Mouse (Mus musculus): Measurements from ENCODE around the gene Tmem150c. TPM values are rescaled to one million over a fixed set of nuclear protein-coding genes. Genes with fewer than 3 reads are reported as not detected.

Tmem150c gene
- polyA plus RNA-seq, 1 experiment from 2014 or later, result 2.3 TPM

DNA sequence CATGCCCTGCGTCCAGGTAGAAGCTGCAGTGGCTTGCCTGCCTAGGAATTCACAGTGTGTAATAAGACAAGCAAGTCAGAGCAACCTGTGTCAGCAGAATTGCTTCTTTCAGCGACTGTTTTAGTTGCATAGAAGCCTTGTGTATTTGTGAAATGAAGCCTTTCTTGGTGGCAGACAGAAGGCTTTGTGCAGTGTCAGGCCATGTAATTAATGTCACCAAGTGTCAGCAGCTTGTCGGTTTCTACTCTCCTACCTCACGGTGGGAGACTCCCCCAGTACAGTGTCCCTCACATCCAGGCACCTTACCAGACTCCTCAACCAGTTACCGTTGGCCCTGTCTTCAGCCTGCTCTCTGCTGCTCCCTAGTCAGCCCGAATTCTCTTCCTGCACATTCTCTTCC lies 100.3 kb downstream of the Tmem150c start:
- H3K27ac ChIP-seq, result no peak overlapping the region
- no peak for ATAC-seq
- 68% methylated on average over 6 of the region's 6 CpGs for WGBS
- H3K4me2 ChIP-seq (replicated peaks), result no peak overlapping the region
- peaks cover 24% of the 10 kb centered on the region for H3K36me3 ChIP-seq
- no peak overlapping the region for H3K9ac ChIP-seq
- H3K4me1 ChIP-seq (replicated peaks), result peaks cover 10% of the 10 kb centered on the region
- no peak overlapping the region for H3K4me3 ChIP-seq (replicated peaks)
- H3K9me3 ChIP-seq, result no peaks in the 10 kb centered on the region
- no peaks in the 10 kb centered on the region for H3K27me3 ChIP-seq (replicated peaks)

DNA sequence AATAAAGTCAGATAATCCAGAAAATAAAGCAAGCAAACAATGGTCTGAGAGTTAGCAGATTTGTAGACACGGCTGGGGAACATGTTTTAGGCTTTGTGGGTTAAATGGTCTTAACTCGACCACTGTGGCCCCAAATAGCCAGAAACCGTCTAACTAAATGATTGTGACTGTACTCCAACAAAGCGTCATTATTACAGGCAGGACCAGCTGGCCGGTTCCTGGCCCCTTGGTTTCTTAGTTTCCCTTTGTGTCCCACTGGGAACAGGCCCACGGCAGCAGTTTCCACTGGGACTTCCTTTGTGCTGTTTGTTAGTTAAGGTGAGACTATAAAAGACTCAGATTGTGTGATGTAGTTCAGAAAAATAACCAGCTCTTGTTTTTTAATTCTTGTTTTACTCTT lies 100.9 kb downstream of the Tmem150c start:
- Histone ChIP-seq H3K9me3 (no peaks in the 10 kb centered on the region), H3K27me3 (replicated peaks) (no peaks in the 10 kb centered on the region), H3K4me3 (replicated peaks) (no peak overlapping the region), H3K4me2 (replicated peaks) (no peak overlapping the region), H3K9ac (no peak overlapping the region), H3K4me1 (replicated peaks) (peaks cover 10% of the 10 kb centered on the region), H3K27ac (no peak overlapping the region), H3K36me3 (peaks cover 18% of the 10 kb centered on the region)
- ATAC-seq, result no peak
- WGBS, result 67% methylated on average over 6 of the region's 6 CpGs

DNA sequence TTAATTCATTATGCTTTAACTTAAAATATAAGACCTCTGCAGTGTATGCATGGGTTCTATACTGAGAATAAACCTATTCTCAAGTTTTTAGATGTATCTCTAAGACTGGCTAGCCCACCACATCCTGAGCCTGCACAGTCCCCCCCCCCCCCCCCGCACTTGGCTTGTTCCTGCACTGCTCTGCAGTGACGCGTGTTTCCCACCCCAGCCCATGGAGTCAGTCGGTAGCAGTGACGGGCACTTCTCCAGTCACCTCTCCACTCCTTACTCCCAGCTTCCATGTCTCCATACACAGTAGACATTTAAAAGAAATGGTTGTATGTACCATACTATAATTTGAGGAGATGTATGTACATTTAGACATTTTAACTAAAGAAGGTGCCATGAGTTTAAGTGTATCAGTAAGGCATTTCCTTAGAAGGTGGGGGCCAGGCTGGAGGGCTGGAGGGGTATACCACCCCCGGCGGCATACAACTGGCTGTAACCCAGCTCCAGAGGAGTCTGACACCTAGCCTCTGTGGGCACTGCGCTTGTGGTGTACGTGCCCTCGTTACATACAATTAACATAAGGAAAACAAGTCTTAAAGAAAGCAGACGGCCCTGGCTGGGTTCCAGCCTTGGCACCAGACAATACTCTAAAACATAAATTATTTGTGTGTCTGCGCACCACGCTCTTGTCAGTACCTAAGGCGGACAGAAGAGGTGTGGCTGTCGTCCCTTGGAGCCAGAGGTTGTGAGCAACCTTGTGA lies 102.0 kb downstream of the Tmem150c start:
- no peak overlapping the region for H3K27ac ChIP-seq
- H3K27me3 ChIP-seq (replicated peaks), result no peaks in the 10 kb centered on the region
- H3K4me3 ChIP-seq (replicated peaks), result no peak overlapping the region
- ATAC-seq, result no peak
- H3K4me1 ChIP-seq (replicated peaks), result peaks cover 10% of the 10 kb centered on the region
- H3K9ac ChIP-seq, result no peak overlapping the region
- peaks cover 21% of the 10 kb centered on the region for H3K36me3 ChIP-seq
- WGBS, result 84% methylated on average over 14 of the region's 15 CpGs
- no peak overlapping the region for H3K4me2 ChIP-seq (replicated peaks)
- H3K9me3 ChIP-seq, result no peaks in the 10 kb centered on the region

DNA sequence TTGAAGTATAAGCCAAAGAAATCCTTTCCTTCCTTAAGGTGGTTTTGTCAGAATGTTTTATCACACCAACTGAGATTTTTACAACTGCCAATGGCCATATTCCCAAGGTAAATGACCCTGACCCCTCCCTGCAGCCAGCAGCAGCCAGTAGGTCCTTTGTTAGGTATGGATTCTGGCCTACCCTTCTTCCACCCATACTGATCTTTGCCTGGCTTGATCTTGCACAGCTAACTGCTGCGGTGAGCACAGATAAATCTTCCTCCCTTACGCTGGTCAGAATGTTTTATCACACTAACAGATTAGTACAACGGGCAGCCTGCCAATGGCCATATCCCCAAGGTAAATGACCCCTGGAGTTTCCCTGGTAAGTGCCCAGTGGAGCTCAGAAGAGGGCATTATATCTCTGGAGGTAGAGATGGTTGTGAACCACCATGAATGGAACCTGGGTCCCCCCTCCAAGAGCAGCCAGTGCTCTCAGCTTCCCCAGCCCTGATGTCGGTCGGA lies 103.7 kb downstream of the Tmem150c start:
- WGBS, result 55% methylated on average over 5 of the region's 5 CpGs
- no peak overlapping the region for H3K4me3 ChIP-seq (replicated peaks)
- peaks cover 10% of the 10 kb centered on the region for H3K4me1 ChIP-seq (replicated peaks)
- no peak overlapping the region for H3K4me2 ChIP-seq (replicated peaks)
- H3K9ac ChIP-seq, result no peak overlapping the region
- H3K27ac ChIP-seq, result no peak overlapping the region
- no peak; the same call in 1 of the 2 replicates for ATAC-seq
- peaks cover 17% of the 10 kb centered on the region for H3K36me3 ChIP-seq
- no peaks in the 10 kb centered on the region for H3K9me3 ChIP-seq
- H3K27me3 ChIP-seq (replicated peaks), result no peaks in the 10 kb centered on the region

DNA sequence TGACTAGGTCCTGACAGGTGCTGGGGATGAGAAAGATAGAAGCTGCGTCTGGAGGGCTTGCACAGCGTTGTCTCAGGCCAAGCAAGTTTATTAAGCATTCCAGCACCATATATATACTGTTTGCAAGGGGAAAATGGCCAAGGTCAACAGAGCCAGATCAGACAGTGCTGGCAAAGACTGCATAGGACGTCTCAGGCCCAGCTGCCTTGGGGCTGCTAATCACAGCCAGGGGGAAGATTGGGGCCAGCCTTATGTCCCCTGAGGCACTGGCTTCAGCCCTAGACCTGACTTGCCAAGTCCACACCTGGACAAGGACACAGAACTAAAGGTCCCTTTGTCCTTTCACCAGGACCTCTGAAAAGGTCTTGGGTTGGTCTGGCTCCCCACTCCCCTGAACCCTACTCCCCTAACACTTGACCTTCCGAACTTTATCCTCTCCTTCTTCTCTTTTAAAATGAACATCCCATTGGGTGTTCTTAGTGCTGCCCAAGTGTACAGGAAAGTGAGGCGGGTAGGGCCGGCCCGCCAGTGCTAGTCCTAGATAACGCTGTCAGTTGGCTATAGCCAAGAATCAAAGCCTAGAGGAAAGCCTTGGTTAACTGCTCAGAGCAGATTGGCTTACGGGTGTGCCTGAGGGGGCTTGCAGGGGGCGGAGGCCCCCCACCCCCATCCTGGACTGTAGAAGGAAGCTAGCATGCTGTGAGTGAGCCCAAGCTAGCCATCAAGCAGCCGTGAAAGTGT lies 104.6 kb downstream of the Tmem150c start:
- no peak overlapping the region for H3K4me3 ChIP-seq (replicated peaks)
- 0 out of 2 replicates have a peak overlapping the region, but pooled peaks have one; percentile 32 for H3K27ac ChIP-seq
- ATAC-seq, result peak; percentile 34; the same call in 1 of the 2 replicates
- peaks cover 17% of the 10 kb centered on the region for H3K36me3 ChIP-seq
- 77% methylated on average over 11 of the region's 11 CpGs for WGBS
- H3K9ac ChIP-seq, result no peak overlapping the region
- no peaks in the 10 kb centered on the region for H3K27me3 ChIP-seq (replicated peaks)
- no peaks in the 10 kb centered on the region for H3K9me3 ChIP-seq
- H3K4me1 ChIP-seq (replicated peaks), result peaks cover 10% of the 10 kb centered on the region
- no peak overlapping the region for H3K4me2 ChIP-seq (replicated peaks)

DNA sequence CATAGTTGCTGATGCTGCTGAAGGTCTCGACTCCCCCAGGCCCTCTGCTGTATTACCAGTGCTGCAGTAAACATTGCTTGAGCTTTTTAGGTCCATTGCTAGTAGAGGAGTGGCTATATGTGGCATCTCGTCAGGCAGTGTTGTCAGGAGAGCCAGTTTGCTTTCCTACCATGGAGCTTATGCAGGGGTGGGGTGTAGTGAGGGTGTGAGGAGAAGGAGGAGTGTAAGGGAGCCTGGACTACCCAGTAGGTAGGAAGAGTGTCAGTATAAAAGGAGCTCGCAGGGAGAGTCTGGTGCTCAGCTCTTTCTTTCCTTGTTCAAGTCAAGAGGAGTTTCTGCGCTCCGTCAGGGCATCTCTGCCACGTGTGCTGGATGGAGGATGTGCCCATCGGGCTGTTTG lies 106.9 kb downstream of the Tmem150c start:
- Histone ChIP-seq H3K27me3 (replicated peaks) (no peaks in the 10 kb centered on the region), H3K27ac (no peak overlapping the region), H3K36me3 (peaks cover 8% of the 10 kb centered on the region; the same call in 1 of the 2 replicates), H3K4me3 (replicated peaks) (no peak overlapping the region), H3K9me3 (no peaks in the 10 kb centered on the region), H3K4me1 (replicated peaks) (peaks cover 18% of the 10 kb centered on the region), H3K9ac (no peak overlapping the region), H3K4me2 (replicated peaks) (no peak overlapping the region)
- ATAC-seq, result no peak
- WGBS, result 91% methylated on average over 7 of the region's 7 CpGs

DNA sequence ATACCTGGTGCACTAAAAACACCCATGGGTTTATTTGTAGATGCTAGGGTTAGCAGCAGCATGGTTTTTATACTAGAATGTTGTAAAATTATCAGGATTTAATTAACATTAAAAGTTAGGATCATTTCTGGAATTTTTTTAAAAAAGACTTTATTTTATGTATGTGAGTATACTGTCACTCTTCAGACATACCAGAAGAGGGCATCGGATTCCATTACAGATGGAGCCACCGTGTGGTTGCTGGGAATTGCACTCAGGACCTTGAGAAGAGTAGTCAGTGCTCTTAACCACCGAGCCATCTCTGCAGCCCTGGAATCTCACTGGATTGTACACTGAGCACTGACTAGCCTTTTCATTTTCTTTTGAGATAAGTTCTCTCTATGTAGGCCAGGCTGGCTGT lies 109.7 kb downstream of the Tmem150c start:
- no peak for ATAC-seq
- H3K27me3 ChIP-seq (replicated peaks), result no peaks in the 10 kb centered on the region

DNA sequence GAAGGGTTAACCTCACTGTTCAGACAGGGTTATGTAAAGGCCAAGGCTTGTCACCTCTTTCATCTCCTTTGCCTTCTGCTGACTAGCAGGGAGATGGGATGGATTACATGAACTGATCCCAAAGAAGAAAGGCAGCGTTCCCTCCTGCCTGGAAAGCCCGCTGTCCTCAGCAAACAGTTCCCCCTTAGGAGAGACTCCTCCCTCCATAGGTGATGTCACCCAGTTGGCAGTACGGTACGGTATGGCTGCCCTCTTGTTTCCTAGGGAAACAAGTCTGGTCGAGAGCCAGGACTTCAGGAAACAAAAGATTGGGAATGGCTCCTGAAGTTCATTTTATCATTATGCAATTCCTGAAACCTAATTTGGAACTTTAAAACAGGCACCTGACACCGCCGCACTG lies 111.7 kb downstream of the Tmem150c start:
- no peak overlapping the region for H3K4me2 ChIP-seq (replicated peaks)
- 0 out of 2 replicates have a peak, but pooled peaks have one; percentile 39 for ATAC-seq
- no peak overlapping the region for H3K9ac ChIP-seq
- H3K9me3 ChIP-seq, result no peaks in the 10 kb centered on the region
- peaks cover 19% of the 10 kb centered on the region for H3K4me1 ChIP-seq (replicated peaks)
- no peaks in the 10 kb centered on the region for H3K27me3 ChIP-seq (replicated peaks)
- no peak overlapping the region for H3K4me3 ChIP-seq (replicated peaks)
- 0 out of 2 replicates have a peak, but pooled peaks cover 6% of the 10 kb centered on the region for H3K36me3 ChIP-seq
- no peak overlapping the region for H3K27ac ChIP-seq
- 56% methylated on average over 7 of the region's 7 CpGs for WGBS

More for the DNA sequence above, 109.7 kb downstream of the Tmem150c start:
- Histone ChIP-seq H3K4me3 (replicated peaks) (no peak overlapping the region), H3K36me3 (peaks cover 8% of the 10 kb centered on the region; the same call in 1 of the 2 replicates), H3K27ac (no peak overlapping the region), H3K9me3 (no peaks in the 10 kb centered on the region), H3K9ac (no peak overlapping the region), H3K4me2 (replicated peaks) (no peak overlapping the region), H3K4me1 (replicated peaks) (peaks cover 9% of the 10 kb centered on the region)
- 88% methylated on average over 3 of the region's 3 CpGs for WGBS

DNA sequence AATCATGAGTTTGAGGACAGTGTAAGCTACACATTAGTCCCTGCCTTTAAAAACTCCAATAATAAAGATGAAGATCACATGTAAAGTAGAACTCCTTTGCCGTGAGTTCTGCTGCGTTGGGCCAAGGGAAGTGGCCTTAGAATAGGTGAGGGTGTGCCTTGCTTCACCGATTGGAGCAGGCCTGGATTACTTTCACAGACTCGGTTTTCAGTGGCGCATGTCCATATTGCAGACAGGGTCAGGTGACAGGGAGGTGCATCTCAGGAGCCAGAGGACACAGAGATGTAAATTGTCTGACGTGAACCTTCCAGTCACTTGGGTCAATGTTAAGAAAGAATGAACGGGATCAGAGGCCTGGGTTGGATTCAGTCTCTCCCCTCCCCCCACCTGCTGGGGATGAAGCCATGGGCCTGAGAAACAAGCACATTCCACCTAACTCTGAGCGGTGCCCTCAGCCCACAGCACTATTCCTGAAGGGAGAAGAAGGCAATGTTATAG lies 112.4 kb downstream of the Tmem150c start:
- H3K27me3 ChIP-seq (replicated peaks), result no peaks in the 10 kb centered on the region
- no peak overlapping the region for H3K27ac ChIP-seq
- ATAC-seq, result no peak
- H3K36me3 ChIP-seq, result 0 out of 2 replicates have a peak, but pooled peaks cover 3% of the 10 kb centered on the region
- no peak overlapping the region for H3K4me3 ChIP-seq (replicated peaks)
- peaks cover 19% of the 10 kb centered on the region for H3K4me1 ChIP-seq (replicated peaks)
- no peak overlapping the region for H3K9ac ChIP-seq
- no peaks in the 10 kb centered on the region for H3K9me3 ChIP-seq
- no peak overlapping the region for H3K4me2 ChIP-seq (replicated peaks)
- WGBS, result 59% methylated on average over 8 of the region's 8 CpGs

DNA sequence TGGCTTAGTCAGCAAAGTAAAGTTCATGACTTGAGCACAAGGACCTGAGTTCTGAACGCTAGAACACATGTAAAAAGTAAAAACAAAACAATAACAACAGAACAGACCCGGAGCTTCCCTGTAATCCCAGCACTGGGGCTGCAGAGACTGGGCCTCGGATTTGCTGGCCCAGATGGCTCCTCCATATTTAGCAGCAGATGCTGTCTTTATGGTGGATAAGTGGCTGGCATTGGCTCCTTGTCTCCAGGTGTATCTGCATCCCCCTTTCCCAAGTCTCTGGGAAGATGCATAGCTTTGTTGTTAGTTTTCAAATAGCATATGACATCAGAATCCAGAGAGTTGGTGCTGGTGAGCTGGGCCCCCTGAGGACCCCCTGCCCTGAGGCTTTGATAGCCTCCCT lies 113.5 kb downstream of the Tmem150c start:
- peaks cover 19% of the 10 kb centered on the region for H3K4me1 ChIP-seq (replicated peaks)
- no peak for ATAC-seq
- no peaks in the 10 kb centered on the region for H3K27me3 ChIP-seq (replicated peaks)
- H3K9me3 ChIP-seq, result no peaks in the 10 kb centered on the region
- no peak overlapping the region for H3K9ac ChIP-seq
- no peak overlapping the region for H3K27ac ChIP-seq
- no peak overlapping the region for H3K4me3 ChIP-seq (replicated peaks)
- WGBS, result 76% methylated on average over 3 of the region's 3 CpGs
- no peaks in the 10 kb centered on the region for H3K36me3 ChIP-seq
- no peak overlapping the region for H3K4me2 ChIP-seq (replicated peaks)

DNA sequence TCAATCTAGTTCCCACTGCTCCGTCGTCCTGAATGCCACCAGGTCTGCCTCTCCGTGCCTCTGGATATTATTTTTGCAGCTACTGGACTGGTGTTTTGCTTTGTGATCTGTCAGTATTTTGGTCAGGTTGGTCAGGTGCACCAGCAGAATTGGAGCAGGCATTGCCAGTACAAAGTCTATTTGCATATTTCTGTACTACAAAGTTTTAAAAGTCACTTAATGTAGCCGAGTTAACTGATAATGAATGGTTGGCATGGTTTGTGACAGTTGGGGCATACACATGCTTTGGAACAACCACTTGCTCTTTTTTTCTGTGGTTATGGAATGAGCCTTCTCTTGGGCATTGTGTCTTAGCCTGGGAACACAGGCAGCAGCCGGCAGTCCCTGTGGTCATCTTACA lies 115.0 kb downstream of the Tmem150c start:
- no peak overlapping the region for H3K4me3 ChIP-seq (replicated peaks)
- H3K36me3 ChIP-seq, result no peaks in the 10 kb centered on the region
- H3K9ac ChIP-seq, result no peak overlapping the region
- peaks cover 19% of the 10 kb centered on the region for H3K4me1 ChIP-seq (replicated peaks)
- WGBS, result 72% methylated on average over 5 of the region's 5 CpGs
- H3K4me2 ChIP-seq (replicated peaks), result no peak overlapping the region
- ATAC-seq, result no peak
- no peaks in the 10 kb centered on the region for H3K9me3 ChIP-seq
- H3K27ac ChIP-seq, result no peak overlapping the region
- H3K27me3 ChIP-seq (replicated peaks), result no peaks in the 10 kb centered on the region

DNA sequence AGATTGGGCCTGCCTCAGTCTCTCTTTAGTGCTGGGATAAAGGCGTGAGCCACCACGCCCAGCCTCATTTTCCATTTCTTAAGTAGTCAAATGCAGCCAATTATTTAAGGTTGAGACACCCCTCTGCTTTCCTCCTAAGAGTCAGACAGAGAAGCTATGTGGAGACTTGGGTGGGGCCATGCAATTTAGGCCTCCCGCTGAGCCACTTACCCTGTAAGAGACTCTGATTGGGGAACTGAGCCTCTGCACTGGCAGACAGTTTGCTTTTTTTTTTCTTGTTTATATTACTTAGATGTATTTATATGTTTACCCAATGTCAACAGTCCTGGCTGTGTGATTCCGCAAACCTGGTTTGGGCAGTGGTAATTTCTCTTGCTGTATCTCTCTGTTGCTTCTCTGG lies 115.6 kb downstream of the Tmem150c start:
- Histone ChIP-seq H3K9me3 (no peaks in the 10 kb centered on the region), H3K4me1 (replicated peaks) (peaks cover 19% of the 10 kb centered on the region), H3K4me3 (replicated peaks) (no peak overlapping the region), H3K27me3 (replicated peaks) (no peaks in the 10 kb centered on the region), H3K27ac (no peak overlapping the region), H3K36me3 (no peaks in the 10 kb centered on the region), H3K4me2 (replicated peaks) (no peak overlapping the region), H3K9ac (no peak overlapping the region)
- ATAC-seq, result no peak
- WGBS, result 73% methylated on average over 4 of the region's 4 CpGs
